Mouse (Mus musculus) megakaryocyte, adult 5-6 weeks (primary cell): Measurements from ENCODE around the gene Suox. TPM values are rescaled to one million over a fixed set of nuclear protein-coding genes. Genes with fewer than 3 reads are reported as not detected.
"Not testable (repeated sequence)": the region's sequence is repeated elsewhere in the genome, so short reads cannot be mapped to it uniquely, and the experiment has no call there.

Source experiments
- ATAC-seq: 2 replicates; pipeline ENCODE4 v1.8.0; 2016; ENCODE audit warnings: mild to moderate bottlenecking, inconsistent platforms; ENCODE audit not compliant: poor library complexity, severe bottlenecking
- total RNA-seq, 2 experiments: library from RNA; stranded (forward) in 1 of 2; stranded (reverse) in 1 of 2; fragments of 153-499, 151-499 nt in 1 of 2; fragments of 221-1000, 200-1000 nt in 1 of 2; gene quantifications; 2 replicates each; pipeline versions ENCODE4 v1.2.3 to v1.2.4; 2015 to 2017

The Suox gene
- total RNA-seq, 2 experiments from 2014 or later: 1.5 to 3.9 TPM

- no peak for ATAC-seq
Measured at GRCm38 (mm10) chr10:128665307-128665706, 8.6 kb downstream of the Suox start.

- no peak for ATAC-seq
Measured at GRCm38 (mm10) chr10:128664808-128665207, 9.1 kb downstream of the Suox start.

- peak; percentile 41 for ATAC-seq
Measured at GRCm38 (mm10) chr10:128663441-128664220, 10.2 kb downstream of the Suox start.

- ATAC-seq: peak; percentile 36; the same call in 1 of the 2 replicates
Measured at GRCm38 (mm10) chr10:128662465-128662864, 11.4 kb downstream of the Suox start.

- no peak for ATAC-seq
Measured at GRCm38 (mm10) chr10:128659490-128659889, 14.4 kb downstream of the Suox start.

- ATAC-seq: no peak
Measured at GRCm38 (mm10) chr10:128657844-128658243, 16.0 kb downstream of the Suox start.

- ATAC-seq: no peak
Measured at GRCm38 (mm10) chr10:128656731-128657130, 17.1 kb downstream of the Suox start.

GRCm38 (mm10) chr10:128655254-128655653 lies 18.6 kb downstream of the Suox start:
- ATAC-seq: no peak

GRCm38 (mm10) chr10:128653866-128654265 lies 20.0 kb downstream of the Suox start:
- ATAC-seq: no peak

- no peak for ATAC-seq
Measured at GRCm38 (mm10) chr10:128646139-128647089, 27.5 kb downstream of the Suox start.

- ATAC-seq: peak; percentile 59
Measured at GRCm38 (mm10) chr10:128645111-128646011, 28.5 kb downstream of the Suox start, which contains the start of gene Ikzf4. Ikzf4 (minus strand) TSS chr10:128645991.

- ATAC-seq: no peak
Measured at GRCm38 (mm10) chr10:128642749-128643148, 31.1 kb downstream of the Suox start.

GRCm38 (mm10) chr10:128641871-128642270 lies 32.0 kb downstream of the Suox start:
- no peak for ATAC-seq

- ATAC-seq: no peak
Measured at GRCm38 (mm10) chr10:128640891-128641290, 33.0 kb downstream of the Suox start.

- no peak for ATAC-seq
Measured at GRCm38 (mm10) chr10:128639999-128640398, 33.9 kb downstream of the Suox start.

- peak; percentile 48 for ATAC-seq
Measured at GRCm38 (mm10) chr10:128637011-128637410, 36.9 kb downstream of the Suox start.

GRCm38 (mm10) chr10:128636561-128636960 lies 37.3 kb downstream of the Suox start:
- ATAC-seq: peak; percentile 81

GRCm38 (mm10) chr10:128635697-128636096 lies 38.2 kb downstream of the Suox start:
- ATAC-seq: no peak

- ATAC-seq: no peak
Measured at GRCm38 (mm10) chr10:128631571-128631970, 42.3 kb downstream of the Suox start.

- not testable (repeated sequence) for ATAC-seq
Measured at GRCm38 (mm10) chr10:128630306-128630705, 43.6 kb downstream of the Suox start.
